Mouse (Mus musculus) liver, embryonic 11.5 days (tissue): ENCODE measurements around the gene Knstrn. TPM values are rescaled to one million over a fixed set of nuclear protein-coding genes. Genes with fewer than 3 reads are reported as not detected.

Experiments used
- ATAC-seq: fragments of 200-750 bp; cut with Nextera tagmentation; replicated peaks from 2 replicates; pipeline ENCODE4 v1.8.0; 2017; ENCODE audit warnings: moderate number of reproducible peaks, mild to moderate bottlenecking, moderate TSS enrichment, moderate library complexity; ENCODE audit not compliant: low FRiP score
- DNase-seq: peaks from one replicate; pipeline ENCODE4 v3.0.0-alpha.2; 2017; ENCODE audit warnings: low spot score
- H3K27ac ChIP-seq: fragments of 300-500 bp; sonication (generic); 2 replicates; pipeline ENCODE4 v1.5.1; 2014; ENCODE audit warnings: mild to moderate bottlenecking, low read depth, low read length, control low read depth
- H3K27me3 ChIP-seq: fragments of 300-500 bp; sonication (generic); replicated peaks from 2 replicates; pipeline ENCODE4 v1.6.1; 2014; ENCODE audit warnings: low read length, mixed read lengths; ENCODE audit not compliant: control insufficient read depth, insufficient read depth
- H3K36me3 ChIP-seq: fragments of 300-500 bp; sonication (generic); 2 replicates; pipeline ENCODE4 v1.6.1; 2014; ENCODE audit warnings: mild to moderate bottlenecking, low read length, moderate library complexity, mixed read lengths; ENCODE audit not compliant: control insufficient read depth, insufficient read depth
- H3K4me1 ChIP-seq: fragments of 300-500 bp; sonication (generic); replicated peaks from 2 replicates; pipeline ENCODE4 v1.6.1; 2014; ENCODE audit warnings: low read length, mixed read lengths; ENCODE audit not compliant: control insufficient read depth, insufficient read depth
- H3K4me2 ChIP-seq: fragments of 300-500 bp; sonication (generic); 2 replicates; pipeline ENCODE4 v1.6.1; 2014; ENCODE audit warnings: mild to moderate bottlenecking, control low read depth, moderate library complexity
- H3K4me3 ChIP-seq: fragments of 300-500 bp; sonication (generic); 2 replicates; pipeline ENCODE4 v1.5.1; 2014; ENCODE audit warnings: low read depth, low read length, control low read depth
- H3K9ac ChIP-seq: fragments of 300-500 bp; sonication (generic); 2 replicates; pipeline ENCODE4 v1.6.1; 2014; ENCODE audit warnings: low read depth, low read length, control low read depth
- H3K9me3 ChIP-seq: fragments of 300-500 bp; sonication (generic); 2 replicates; pipeline ENCODE4 v1.6.1; 2016; ENCODE audit warnings: low read length, inconsistent platforms, mixed read lengths; ENCODE audit not compliant: control insufficient read depth
- WGBS: fragments of 180-500 bp; shearing (Covaris S2); extraction: QIAGEN DNeasy Blood & Tissue Kit; methylation state at CpG from one replicate; pipeline ENCODE4 v1.1.7; 2014; 5-methylcytosine and 5-hydroxymethylcytosine counted together
- polyA plus RNA-seq: library from polyadenylated mRNA; unstranded; fragments of >200 nt; fragmentation: Nextera tagmentation; extraction: Ambion mirVana; gene quantifications from 2 replicates; pipeline ENCODE4 v1.2.1, GENCODE M21; 2014

The Knstrn gene
- polyA plus RNA-seq, 1 experiment from 2014 or later = 127 TPM

- ATAC-seq (no peak), DNase-seq (no peak)
- Histone ChIP-seq H3K27ac (no peak overlapping the region), H3K9ac (no peak overlapping the region), H3K4me2 (no peak overlapping the region), H3K36me3 (no peaks in the 10 kb centered on the region), H3K4me1 (peaks cover 20% of the 10 kb centered on the region), H3K4me3 (no peak overlapping the region), H3K9me3 (no peaks in the 10 kb centered on the region), H3K27me3 (peaks cover 6% of the 10 kb centered on the region; the same call in 1 of the 2 replicates)
- 87% methylated on average over 7 of the region's 7 CpGs for WGBS
These were observed 30.1 kb upstream of the Knstrn start for GRCm38 (mm10) chr2:118783663-118784062.

GRCm38 (mm10) chr2:118786525-118786924, 27.3 kb upstream of the Knstrn start:
- Histone ChIP-seq H3K27ac (no peak overlapping the region), H3K36me3 (no peaks in the 10 kb centered on the region), H3K9ac (no peak overlapping the region), H3K4me3 (no peak overlapping the region), H3K9me3 (no peaks in the 10 kb centered on the region), H3K4me2 (0 out of 2 replicates have a peak overlapping the region, but pooled peaks have one; percentile 2), H3K4me1 (peaks cover 15% of the 10 kb centered on the region), H3K27me3 (no peaks in the 10 kb centered on the region; the same call in 1 of the 2 replicates)
- peak; percentile 60 for ATAC-seq
- DNase-seq = no peak
- WGBS = 43% methylated on average over 5 of the region's 5 CpGs

- no peaks in the 10 kb centered on the region; the same call in none of the 2 replicates for H3K27me3 ChIP-seq
- no peaks in the 10 kb centered on the region for H3K9me3 ChIP-seq
- DNase-seq (no peak), ATAC-seq (no peak)
- H3K4me2 ChIP-seq = no peak overlapping the region
- H3K4me1 ChIP-seq = peaks cover 12% of the 10 kb centered on the region; the same call in 1 of the 2 replicates
- H3K4me3 ChIP-seq = no peak overlapping the region
- H3K9ac ChIP-seq = no peak overlapping the region
- no peaks in the 10 kb centered on the region for H3K36me3 ChIP-seq
- 89% methylated on average over 11 of the region's 11 CpGs for WGBS
- H3K27ac ChIP-seq = no peak overlapping the region
These were observed 24.3 kb upstream of the Knstrn start for GRCm38 (mm10) chr2:118789501-118789900.

- peaks cover 12% of the 10 kb centered on the region; the same call in 1 of the 2 replicates for H3K4me1 ChIP-seq
- 0 out of 2 replicates have a peak, but pooled peaks have one; percentile 2 for ATAC-seq
- no peaks in the 10 kb centered on the region for H3K36me3 ChIP-seq
- WGBS = 56% methylated on average over 12 of the region's 12 CpGs
- DNase-seq = no peak
- H3K4me2 ChIP-seq = peak overlapping the region; percentile 55
- no peak overlapping the region for H3K27ac ChIP-seq
- H3K9ac ChIP-seq = no peak overlapping the region
- no peaks in the 10 kb centered on the region; the same call in none of the 2 replicates for H3K27me3 ChIP-seq
- peak overlapping the region; percentile 27; the same call in 1 of the 2 replicates for H3K4me3 ChIP-seq
- H3K9me3 ChIP-seq = no peaks in the 10 kb centered on the region
These were observed 23.6 kb upstream of the Knstrn start for GRCm38 (mm10) chr2:118790221-118790550.

GRCm38 (mm10) chr2:118790551-118791525, 23.0 kb upstream of the Knstrn start:
- Histone ChIP-seq H3K9ac (no peak overlapping the region), H3K4me2 (peak overlapping the region; percentile 55), H3K27ac (no peak overlapping the region), H3K36me3 (no peaks in the 10 kb centered on the region), H3K9me3 (no peaks in the 10 kb centered on the region), H3K27me3 (no peaks in the 10 kb centered on the region; the same call in none of the 2 replicates), H3K4me1 (peaks cover 12% of the 10 kb centered on the region; the same call in 1 of the 2 replicates), H3K4me3 (peak overlapping the region; percentile 27; the same call in 1 of the 2 replicates)
- peak; percentile 44 for ATAC-seq
- DNase-seq = peak; percentile 68
- WGBS = 29% methylated on average over 44 of the region's 44 CpGs

GRCm38 (mm10) chr2:118791591-118792258, 22.1 kb upstream of the Knstrn start:
- H3K36me3 ChIP-seq = no peaks in the 10 kb centered on the region
- H3K4me3 ChIP-seq = no peak overlapping the region
- no peak overlapping the region for H3K4me2 ChIP-seq
- ATAC-seq (peak; percentile 50), DNase-seq (no peak)
- H3K27ac ChIP-seq = no peak overlapping the region
- no peaks in the 10 kb centered on the region; the same call in none of the 2 replicates for H3K27me3 ChIP-seq
- no peak overlapping the region for H3K9ac ChIP-seq
- peaks cover 10% of the 10 kb centered on the region; the same call in 1 of the 2 replicates for H3K4me1 ChIP-seq
- 83% methylated on average over 26 of the region's 26 CpGs for WGBS
- H3K9me3 ChIP-seq = no peaks in the 10 kb centered on the region

- no peak overlapping the region for H3K4me2 ChIP-seq
- WGBS = 83% methylated on average over 4 of the region's 4 CpGs
These were observed 21.6 kb upstream of the Knstrn start for GRCm38 (mm10) chr2:118792259-118792613.

GRCm38 (mm10) chr2:118793636-118794035, 20.2 kb upstream of the Knstrn start:
- ATAC-seq = no peak
- no peaks in the 10 kb centered on the region; the same call in none of the 2 replicates for H3K27me3 ChIP-seq

More at GRCm38 (mm10) chr2:118792259-118792613, 21.6 kb upstream of the Knstrn start:
- Histone ChIP-seq H3K36me3 (no peaks in the 10 kb centered on the region), H3K27me3 (no peaks in the 10 kb centered on the region; the same call in none of the 2 replicates), H3K9ac (no peak overlapping the region), H3K27ac (no peak overlapping the region), H3K9me3 (no peaks in the 10 kb centered on the region), H3K4me1 (peaks cover 7% of the 10 kb centered on the region; the same call in 1 of the 2 replicates), H3K4me3 (no peak overlapping the region)
- ATAC-seq = no peak
- DNase-seq = no peak

More at GRCm38 (mm10) chr2:118793636-118794035, 20.2 kb upstream of the Knstrn start:
- no peak overlapping the region for H3K4me2 ChIP-seq
- no peak overlapping the region for H3K4me3 ChIP-seq
- WGBS = 60% methylated on average over 4 of the region's 4 CpGs
- no peaks in the 10 kb centered on the region for H3K36me3 ChIP-seq
- no peak overlapping the region for H3K9ac ChIP-seq
- H3K4me1 ChIP-seq = peaks cover 7% of the 10 kb centered on the region; the same call in 1 of the 2 replicates
- DNase-seq = no peak
- no peaks in the 10 kb centered on the region for H3K9me3 ChIP-seq
- no peak overlapping the region for H3K27ac ChIP-seq
